1 mouse cellular context compared by ENCODE assay signal in the genomic region with DNA sequence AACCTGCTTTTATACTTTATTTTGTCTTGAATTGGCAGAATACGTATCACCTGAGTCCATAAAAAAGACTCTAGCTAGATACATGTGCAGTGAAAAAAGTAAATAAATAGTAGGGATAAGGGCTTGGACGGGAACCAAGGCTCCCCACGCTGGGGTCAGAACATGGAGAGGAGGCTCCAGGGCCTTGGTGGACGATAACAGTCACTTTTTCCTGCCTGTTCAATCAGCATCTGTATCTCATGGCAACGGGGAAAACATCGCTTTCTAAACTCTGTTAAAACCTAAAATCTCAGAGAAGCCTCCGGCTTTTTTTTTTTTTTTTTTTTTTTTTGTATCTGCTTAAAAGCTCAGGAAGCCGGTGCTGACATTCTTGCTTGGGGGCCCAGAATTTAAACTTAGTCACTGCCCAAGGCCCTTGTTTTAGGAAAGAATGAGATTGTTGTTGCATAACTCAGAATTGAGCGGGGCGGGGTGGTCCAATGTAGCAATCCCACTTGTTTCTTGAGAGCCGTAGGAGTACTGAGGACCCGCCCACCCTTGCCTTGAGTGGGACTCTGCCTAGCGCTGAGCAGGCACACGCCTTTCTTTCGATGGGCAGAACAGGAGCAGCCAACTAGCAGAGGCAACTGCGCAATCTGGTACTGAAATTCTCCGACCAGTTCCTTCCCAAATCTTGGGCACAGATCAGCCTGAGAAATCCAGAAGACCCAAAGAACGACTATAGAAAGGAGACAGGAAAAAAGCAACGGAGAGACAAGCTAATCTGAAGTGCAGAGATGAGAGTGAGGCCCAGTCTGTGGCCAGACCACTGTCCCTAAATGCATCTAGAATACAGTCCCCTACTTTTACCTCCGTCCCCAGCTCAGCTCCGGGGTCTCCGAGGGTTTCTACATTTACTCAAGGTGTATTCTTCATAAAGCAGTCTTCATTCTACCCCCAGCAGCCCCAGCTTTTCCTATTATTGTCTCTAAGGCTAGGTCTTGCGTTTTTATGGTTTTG.
TF ChIP-seq lines count a peak whose summit lies in the region.

No protein-coding gene starts in this region.

TF ChIP-seq in MEL, 35 proteins besides CTCF, POLR2A, EP300 and RAD21:
- TF ChIP-seq ZNF384 (IDR thresholded peaks at IDR 0.05; ENCODE audit: low read depth, low read length) (peak; percentile 50; the same call in 1 of the 2 replicates), MYC (IDR thresholded peaks at IDR 0.05; ENCODE audit: low read depth, low read length) (no peak)
